Mouse (Mus musculus): ENCODE results near the gene Ap4e1. TPM values are rescaled to one million over a fixed set of nuclear protein-coding genes. Genes with fewer than 3 reads are reported as not detected.
A peak's percentile ranks its signal among the peaks of the same experiment; 100 is the strongest.
"Not testable (repeated sequence)": the region's sequence is repeated elsewhere in the genome, so short reads cannot be mapped to it uniquely, and the experiment has no call there.

Gene Ap4e1
- polyA plus RNA-seq, 3 experiments from 2014 or later: 11.4 to 15.1 (median 13.6) TPM

DNA sequence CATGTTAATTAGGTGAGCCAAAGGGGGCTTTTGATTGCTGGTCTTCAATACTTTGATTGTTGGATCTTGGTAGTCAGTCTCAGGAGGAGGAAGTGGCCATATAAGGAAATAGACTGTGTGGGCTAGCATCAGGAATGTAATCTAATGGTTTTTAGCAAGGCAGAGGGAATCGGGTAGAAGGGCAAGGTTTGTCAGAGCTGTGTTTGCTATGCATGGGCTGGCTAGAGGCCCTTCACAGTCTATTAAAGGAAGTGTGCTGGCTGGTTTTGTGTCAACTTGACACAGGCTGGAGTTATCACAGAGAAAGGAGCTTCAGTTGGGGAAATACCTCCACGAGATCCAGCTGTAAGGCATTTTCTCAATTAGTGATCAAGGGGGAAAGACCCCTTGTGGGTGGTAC lies 70.5 kb downstream of the Ap4e1 start:
- ATAC-seq: not testable (repeated sequence)

DNA sequence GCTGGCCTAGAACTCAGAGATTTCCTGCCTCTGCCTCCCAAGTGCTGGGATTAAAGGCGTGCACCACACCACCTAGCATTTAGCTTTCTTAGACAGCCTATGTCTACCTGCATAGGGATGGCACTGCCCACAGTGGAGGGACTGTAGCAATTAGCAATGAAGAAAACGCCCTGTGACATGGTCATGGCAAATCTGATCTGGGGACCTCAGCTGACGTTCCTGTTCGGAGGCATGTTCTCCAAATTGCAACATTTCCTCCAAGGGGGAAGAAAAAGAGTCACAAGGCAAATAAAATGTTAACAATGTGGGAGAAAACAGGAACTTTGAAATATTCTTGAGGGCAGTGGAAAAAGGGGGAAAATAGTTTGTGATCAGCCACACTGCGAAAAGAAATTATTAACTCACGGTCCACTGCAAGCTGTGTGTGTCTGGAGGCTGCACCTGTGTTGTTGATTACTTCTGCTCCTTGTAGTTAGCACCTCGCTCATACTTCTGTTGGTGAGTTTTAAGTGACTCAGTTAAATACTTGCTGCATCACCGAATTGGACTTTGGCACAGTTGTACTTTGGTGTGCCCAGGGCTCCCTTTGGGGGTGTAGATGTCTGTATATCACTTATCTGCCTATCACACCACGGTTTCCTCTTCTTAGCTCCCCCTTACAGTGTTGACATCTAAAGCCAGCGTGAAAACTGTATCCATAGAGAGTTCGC lies 71.5 kb downstream of the Ap4e1 start:
- ATAC-seq: no peak

GRCm38 (mm10) chr2:127080591-127081218 lies 72.2 kb downstream of the Ap4e1 start:
- no peak for ATAC-seq

GRCm38 (mm10) chr2:127086235-127086634 lies 77.7 kb downstream of the Ap4e1 start:
- ATAC-seq: peak; percentile 91

GRCm38 (mm10) chr2:127090151-127090550 lies 81.6 kb downstream of the Ap4e1 start:
- not testable (repeated sequence) for ATAC-seq

- ATAC-seq: no peak
Observed at GRCm38 (mm10) chr2:127092000-127092399, 83.5 kb downstream of the Ap4e1 start.

DNA sequence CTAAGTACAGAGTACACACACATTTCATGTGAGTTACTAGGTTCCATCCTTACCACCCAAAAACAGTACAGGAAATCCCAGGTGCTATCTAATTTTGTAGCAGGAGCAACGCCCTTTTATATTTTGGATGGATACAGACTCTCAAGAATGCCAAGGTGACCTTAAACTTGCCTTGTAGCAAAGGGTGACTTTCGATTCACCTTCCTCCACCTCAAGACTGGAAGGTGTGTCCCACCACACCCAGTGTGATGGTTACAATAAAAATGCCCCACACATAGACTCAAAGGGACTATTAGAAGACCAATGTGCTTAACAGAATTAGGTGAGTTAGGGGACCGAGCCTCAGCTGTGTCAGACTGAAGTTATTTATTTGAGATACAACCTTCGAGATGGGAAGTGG lies 100.5 kb downstream of the Ap4e1 start:
- ATAC-seq: no peak

Other genes with a start within 250 kb of the Ap4e1 start
- 1 to 10 TPM; 4.4 to 9.9 (median 9.1) TPM for gene Usp50, start 225.2 kb upstream of the Ap4e1 start, polyA plus RNA-seq (2017; shearing (Covaris generic))
- 10 to 100 TPM; 53.3 to 83.4 (median 56.1) TPM for gene Trpm7, start 132.5 kb upstream of the Ap4e1 start, polyA plus RNA-seq (2017; shearing (Covaris generic))
- gene Sppl2a, start 75.5 kb upstream of the Ap4e1 start, polyA plus RNA-seq (2017; shearing (Covaris generic)): 100 to 1,000 TPM in 1 of 3 experiments, 10 to 100 TPM in 2; 67.1 to 107 (median 73.4) TPM
- gene Blvra, start 61.9 kb downstream of the Ap4e1 start, polyA plus RNA-seq (2017; shearing (Covaris generic)): 100 to 1,000 TPM in 1 of 3 experiments, 10 to 100 TPM in 2; 95.3 to 130 (median 96.5) TPM
- 10 to 100 TPM in 1 of 3 experiments, 1 to 10 TPM in 2; 4.9 to 62.0 (median 8.0) TPM for gene Ncaph, start 125.2 kb downstream of the Ap4e1 start, polyA plus RNA-seq (2017; shearing (Covaris generic))
- gene Itpripl1, start 134.7 kb downstream of the Ap4e1 start, polyA plus RNA-seq (2017; shearing (Covaris generic)): 10 to 100 TPM; 54.1 to 78.4 (median 55.1) TPM
- gene 1810024B03Rik, start 199.6 kb downstream of the Ap4e1 start, polyA plus RNA-seq (2017; shearing (Covaris generic)): 1 to 10 TPM in 1 of 3 experiments, under 1 TPM in 2; 0.69 to 1.3 (median 0.71) TPM
- gene Snrnp200, start 199.7 kb downstream of the Ap4e1 start, polyA plus RNA-seq (2017; shearing (Covaris generic)): 10 to 100 TPM; 47.3 to 57.9 (median 47.8) TPM
- 10 to 100 TPM; 39.3 to 59.1 (median 51.3) TPM for gene Ciao1, start 239.1 kb downstream of the Ap4e1 start, polyA plus RNA-seq (2017; shearing (Covaris generic))
- gene Tmem127, start 239.2 kb downstream of the Ap4e1 start, polyA plus RNA-seq (2017; shearing (Covaris generic)): 10 to 100 TPM; 49.4 to 81.0 (median 67.0) TPM

Measured in inflammation-experienced regulatory T-cells, adult 6 months (primary cell).